Mouse (Mus musculus) liver, embryonic 14.5 days (tissue): ENCODE results near the gene Depdc5.

Experiments used
- CTCF ChIP-seq: IDR thresholded peaks from 2 replicates; pipeline ENCODE4 v1.5.1; 2016; ENCODE audit warnings: antibody characterized with exemption, low read depth, control low read depth
- EP300 ChIP-seq: IDR thresholded peaks from 2 replicates; pipeline ENCODE4 v1.6.1; 2016; ENCODE audit warnings: antibody characterized with exemption, low read depth

- TF ChIP-seq EP300 (no peak), CTCF (peak; percentile 21; the same call in 1 of the 2 replicates)
These were observed 50.6 kb downstream of the Depdc5 start for GRCm38 (mm10) chr5:32914071-32914470.
